Mouse (Mus musculus) kidney, embryonic 15.5 days (tissue): ENCODE data around the gene Ncbp2. TPM values are rescaled to one million over a fixed set of nuclear protein-coding genes. Genes with fewer than 3 reads are reported as not detected.
"Not testable (repeated sequence)": the region's sequence is repeated elsewhere in the genome, so short reads cannot be mapped to it uniquely, and the experiment has no call there.

Experiments used
- ATAC-seq: fragments of 200-750 bp; cut with Nextera tagmentation; replicated peaks from 2 replicates; pipeline ENCODE4 v1.8.0; 2017; ENCODE audit warnings: moderate TSS enrichment; ENCODE audit not compliant: low FRiP score
- H3K27ac ChIP-seq: fragments of 300-500 bp; sonication (generic); 2 replicates; pipeline ENCODE4 v1.5.1; 2015; ENCODE audit warnings: mild to moderate bottlenecking, inconsistent platforms
- H3K27me3 ChIP-seq: fragments of 300-500 bp; sonication (generic); 2 replicates; pipeline ENCODE4 v1.6.1; 2015; ENCODE audit warnings: inconsistent platforms
- H3K36me3 ChIP-seq: fragments of 300-500 bp; sonication (generic); 2 replicates; pipeline ENCODE4 v1.6.1; 2015; ENCODE audit warnings: inconsistent platforms
- H3K4me1 ChIP-seq: fragments of 300-500 bp; sonication (generic); 2 replicates; pipeline ENCODE4 v1.6.1; 2015; ENCODE audit warnings: inconsistent platforms
- H3K4me2 ChIP-seq: fragments of 300-500 bp; sonication (generic); 2 replicates; pipeline ENCODE4 v1.6.1; 2015; ENCODE audit warnings: moderate library complexity, mild to moderate bottlenecking, inconsistent platforms
- H3K4me3 ChIP-seq: fragments of 300-500 bp; sonication (generic); replicated peaks from 2 replicates; pipeline ENCODE4 v1.5.1; 2015; ENCODE audit warnings: mild to moderate bottlenecking, inconsistent platforms
- H3K9ac ChIP-seq: fragments of 300-500 bp; sonication (generic); 2 replicates; pipeline ENCODE4 v1.6.1; 2015; ENCODE audit warnings: mild to moderate bottlenecking, inconsistent platforms
- H3K9me3 ChIP-seq: fragments of 300-500 bp; sonication (generic); replicated peaks from 2 replicates; pipeline ENCODE4 v1.6.1; 2016; ENCODE audit warnings: inconsistent platforms
- WGBS: fragments of 180-500 bp; shearing (Covaris S2); methylation state at CpG from one replicate; pipeline ENCODE4 v1.1.7; 2015; ENCODE audit warnings: mixed read lengths; 5-methylcytosine and 5-hydroxymethylcytosine counted together
- polyA plus RNA-seq: library from polyadenylated mRNA; unstranded; fragments of >200 nt; fragmentation: Nextera tagmentation; extraction: Ambion mirVana; gene quantifications from 2 replicates; pipeline ENCODE4 v1.2.1, GENCODE M21; 2015

Ncbp2 gene
- polyA plus RNA-seq, 1 experiment from 2014 or later = 110 TPM

DNA sequence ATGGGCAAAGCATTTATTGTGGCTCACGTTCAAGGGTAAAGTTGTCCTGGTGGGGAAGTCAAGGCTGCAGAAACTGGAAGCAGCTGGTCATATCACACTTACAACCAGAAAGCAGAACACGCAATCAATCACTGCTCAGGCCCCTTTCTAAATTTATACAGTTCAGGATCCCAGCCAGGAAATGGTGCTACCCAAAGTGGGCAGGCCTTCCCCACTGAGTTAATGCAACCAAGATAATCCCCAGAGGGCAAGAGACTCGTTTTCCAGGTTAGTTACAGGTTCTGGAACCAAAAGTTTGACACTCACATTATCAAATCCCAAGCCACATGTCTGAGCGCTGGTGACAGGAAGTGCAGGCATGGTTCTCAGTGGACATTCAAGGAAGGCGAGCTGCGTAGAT is 9.5 kb upstream of the Ncbp2 start:
- no peak overlapping the region for H3K27ac ChIP-seq
- H3K4me3 ChIP-seq = no peak overlapping the region
- H3K9me3 ChIP-seq = no peaks in the 10 kb centered on the region
- no peak overlapping the region for H3K9ac ChIP-seq
- H3K36me3 ChIP-seq = no peaks in the 10 kb centered on the region
- 69% methylated on average over 6 of the region's 6 CpGs for WGBS
- H3K27me3 ChIP-seq = peaks cover 30% of the 10 kb centered on the region
- peaks cover 19% of the 10 kb centered on the region for H3K4me1 ChIP-seq
- ATAC-seq = no peak
- no peak overlapping the region for H3K4me2 ChIP-seq

DNA sequence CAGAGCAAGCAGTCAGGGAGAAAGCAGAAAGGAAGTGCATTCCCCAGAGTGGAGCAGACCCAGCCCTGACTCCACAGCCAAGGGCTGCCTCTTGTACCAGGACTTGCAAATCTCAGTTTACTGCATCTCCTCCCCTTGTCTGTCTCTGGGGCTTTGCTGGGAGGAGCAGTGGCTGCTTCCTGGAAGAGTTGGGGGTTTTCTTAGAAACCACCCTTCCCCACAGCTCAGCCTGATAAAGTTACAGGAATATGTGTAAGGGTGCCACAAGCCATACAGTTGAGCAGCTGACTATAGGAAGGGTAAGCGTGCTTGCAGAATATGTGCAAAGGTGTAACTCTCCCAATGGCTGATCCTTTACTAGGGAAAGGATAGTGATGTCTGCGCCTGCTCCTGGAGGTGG is 7.7 kb upstream of the Ncbp2 start:
- no peak for ATAC-seq
- peaks cover 12% of the 10 kb centered on the region for H3K4me1 ChIP-seq
- WGBS = 62% methylated on average over 2 of the region's 2 CpGs

DNA sequence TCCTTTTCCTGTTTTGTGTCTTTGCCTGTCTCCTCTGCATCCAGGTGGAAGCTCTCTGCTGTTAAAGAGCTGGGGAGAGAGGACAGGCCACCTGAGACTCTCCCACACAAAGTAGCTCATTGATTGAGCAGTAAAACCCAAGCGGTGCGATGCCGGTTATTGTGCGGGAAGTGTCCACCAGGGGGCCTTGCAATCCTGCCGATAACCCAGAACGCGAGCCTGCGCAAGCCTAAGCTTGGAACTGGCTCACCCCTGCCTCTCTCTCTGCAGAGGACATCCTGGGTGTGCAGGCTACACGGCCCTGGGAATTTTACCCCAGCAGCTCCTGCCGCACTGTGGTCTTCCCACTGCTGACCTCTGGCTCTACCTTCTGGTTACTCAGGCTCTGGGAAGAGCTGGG is 4.3 kb upstream of the Ncbp2 start:
- H3K4me3 ChIP-seq = no peak overlapping the region
- no peaks in the 10 kb centered on the region for H3K27me3 ChIP-seq
- no peak overlapping the region for H3K4me2 ChIP-seq
- 0 out of 2 replicates have a peak, but pooled peaks cover 8% of the 10 kb centered on the region for H3K36me3 ChIP-seq
- H3K27ac ChIP-seq = no peak overlapping the region
- 3% methylated on average over 10 of the region's 10 CpGs for WGBS
- no peaks in the 10 kb centered on the region for H3K9me3 ChIP-seq
- H3K9ac ChIP-seq = no peak overlapping the region
- ATAC-seq = 0 out of 2 replicates have a peak, but pooled peaks have one; percentile 42
- H3K4me1 ChIP-seq = peaks cover 25% of the 10 kb centered on the region

More for the DNA sequence above, 7.7 kb upstream of the Ncbp2 start:
- peaks cover 13% of the 10 kb centered on the region for H3K27me3 ChIP-seq
- H3K4me2 ChIP-seq = no peak overlapping the region
- no peaks in the 10 kb centered on the region for H3K9me3 ChIP-seq
- H3K27ac ChIP-seq = no peak overlapping the region
- no peak overlapping the region for H3K9ac ChIP-seq
- 0 out of 2 replicates have a peak, but pooled peaks cover 8% of the 10 kb centered on the region for H3K36me3 ChIP-seq
- no peak overlapping the region for H3K4me3 ChIP-seq

DNA sequence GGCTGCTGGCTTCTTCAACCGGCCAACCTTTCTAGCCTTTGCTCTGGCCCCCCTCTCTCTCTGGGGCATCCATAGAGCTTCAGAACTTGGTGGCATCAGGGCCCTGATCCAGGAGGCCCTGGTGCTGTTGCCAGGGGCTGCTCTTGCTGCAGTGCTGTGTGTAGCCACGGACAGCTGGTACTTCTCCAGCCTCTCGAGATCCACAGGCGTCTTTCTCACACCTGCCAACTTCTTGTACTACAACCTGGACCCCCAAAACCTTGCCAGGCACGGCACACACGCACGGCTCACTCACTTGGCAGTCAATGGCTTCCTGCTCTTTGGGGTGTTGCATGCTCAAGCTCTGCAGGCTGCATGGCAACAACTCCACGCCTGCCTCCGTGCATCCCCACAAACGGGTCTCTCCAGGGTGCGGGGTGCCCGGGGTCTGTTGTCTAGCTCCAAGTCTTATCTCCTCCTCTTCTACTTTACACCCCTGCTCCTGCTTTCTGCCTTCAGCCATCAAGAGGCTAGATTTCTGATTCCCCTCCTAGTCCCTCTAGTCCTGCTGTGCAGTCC is 3.5 kb upstream of the Ncbp2 start:
- Histone ChIP-seq H3K36me3 (0 out of 2 replicates have a peak, but pooled peaks cover 8% of the 10 kb centered on the region), H3K4me3 (no peak overlapping the region), H3K4me1 (peaks cover 32% of the 10 kb centered on the region), H3K9ac (no peak overlapping the region), H3K9me3 (no peaks in the 10 kb centered on the region), H3K4me2 (no peak overlapping the region), H3K27me3 (no peaks in the 10 kb centered on the region), H3K27ac (no peak overlapping the region)
- WGBS = 90% methylated on average over 12 of the region's 12 CpGs
- no peak for ATAC-seq

DNA sequence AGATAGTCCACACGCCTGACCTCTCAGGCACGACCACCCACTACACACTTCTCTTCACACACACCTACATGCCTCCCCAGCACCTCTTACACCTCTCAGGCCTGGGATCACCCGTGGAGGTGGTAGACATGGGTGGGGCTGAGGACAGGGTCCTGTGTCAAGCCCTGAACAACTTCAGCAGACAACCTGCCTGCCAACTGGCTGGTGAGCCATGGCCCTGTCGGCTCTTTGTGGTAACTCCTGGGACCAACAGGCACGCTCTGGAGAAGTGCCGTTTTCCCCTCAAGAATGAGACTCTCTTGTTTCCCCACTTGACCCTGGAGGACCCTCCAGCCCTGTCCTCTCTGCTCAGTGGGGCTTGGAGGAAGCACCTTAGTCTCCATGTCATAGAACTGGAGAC is 2.9 kb upstream of the Ncbp2 start:
- Histone ChIP-seq H3K27me3 (no peaks in the 10 kb centered on the region), H3K4me1 (peaks cover 32% of the 10 kb centered on the region), H3K4me3 (no peak overlapping the region), H3K9ac (no peak overlapping the region), H3K4me2 (no peak overlapping the region), H3K9me3 (no peaks in the 10 kb centered on the region), H3K27ac (no peak overlapping the region), H3K36me3 (0 out of 2 replicates have a peak, but pooled peaks cover 8% of the 10 kb centered on the region)
- WGBS = 88% methylated on average over 6 of the region's 6 CpGs
- ATAC-seq = no peak

DNA sequence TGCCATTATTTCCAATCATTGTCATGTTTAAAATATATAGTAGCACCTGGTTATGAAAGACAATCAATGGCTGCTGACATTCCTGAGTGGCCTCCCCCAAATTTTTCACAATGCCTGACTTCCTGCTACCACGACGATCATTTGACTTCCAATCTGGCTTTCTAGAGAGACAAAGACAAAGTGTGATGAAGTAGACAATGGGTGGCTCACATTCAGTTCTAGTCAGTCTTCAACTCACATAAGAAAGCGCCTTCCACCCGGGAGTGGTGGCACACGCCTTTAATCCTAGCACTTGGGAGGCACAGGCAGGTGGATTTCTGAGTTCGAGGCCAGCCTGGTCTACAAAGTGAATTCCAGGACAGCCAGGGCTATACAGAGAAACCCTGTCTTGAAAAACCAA is 2.3 kb upstream of the Ncbp2 start:
- 89% methylated on average over 6 of the region's 6 CpGs for WGBS
- peaks cover 13% of the 10 kb centered on the region for H3K36me3 ChIP-seq
- peaks cover 32% of the 10 kb centered on the region for H3K4me1 ChIP-seq
- H3K27me3 ChIP-seq, H3K27ac ChIP-seq, H3K9ac ChIP-seq, H3K9me3 ChIP-seq, H3K4me2 ChIP-seq, ATAC-seq, H3K4me3 ChIP-seq: not testable (repeated sequence)

DNA sequence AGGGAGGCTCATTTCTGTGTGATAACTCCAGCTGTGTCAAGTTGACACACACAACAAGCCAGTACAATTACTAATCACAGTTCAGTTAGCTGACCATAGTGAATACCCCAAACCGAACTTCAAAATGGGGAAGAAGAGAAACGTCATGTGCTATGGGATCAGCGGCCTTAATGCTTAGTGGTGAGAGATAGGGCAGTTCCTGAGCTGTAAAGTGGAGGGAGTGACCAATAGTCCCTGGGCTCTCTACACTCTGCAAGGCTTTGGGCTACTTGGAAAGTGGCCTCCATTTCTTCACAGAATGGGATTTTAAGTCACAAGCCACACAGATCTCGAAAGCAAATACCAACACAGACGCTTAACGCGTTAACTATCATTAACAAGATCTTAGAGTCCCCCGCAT is 980 bp upstream of the Ncbp2 start:
- no peak for ATAC-seq
- Histone ChIP-seq H3K27ac (0 out of 2 replicates have a peak overlapping the region, but pooled peaks have one; percentile 93), H3K27me3 (no peaks in the 10 kb centered on the region), H3K4me3 (peak overlapping the region; percentile 96), H3K4me1 (peaks cover 32% of the 10 kb centered on the region), H3K9ac (peak overlapping the region; percentile 93), H3K4me2 (peak overlapping the region; percentile 75), H3K9me3 (no peaks in the 10 kb centered on the region), H3K36me3 (peaks cover 24% of the 10 kb centered on the region)
- WGBS = 29% methylated on average over 8 of the region's 8 CpGs

DNA sequence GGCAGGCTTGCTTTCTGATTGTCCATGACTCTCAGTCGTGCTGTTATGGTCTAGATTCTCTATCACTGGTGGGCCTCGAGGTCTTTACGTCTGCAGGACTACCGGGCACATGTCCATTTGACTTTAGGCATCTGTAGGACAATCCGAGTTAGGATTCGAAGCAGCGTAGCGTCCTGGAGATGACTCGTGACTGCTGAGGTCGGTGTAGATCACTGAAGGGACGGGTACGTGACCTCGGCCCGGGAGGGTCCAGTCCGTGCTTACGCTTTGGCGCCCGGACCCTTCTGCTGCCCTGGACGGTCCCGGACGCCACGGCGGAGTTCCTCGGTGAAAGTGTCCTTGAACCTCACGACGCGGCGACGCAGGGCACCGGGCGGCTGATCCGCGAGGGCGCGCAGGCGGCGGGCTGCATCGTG is 404 bp upstream of the Ncbp2 start:
- Histone ChIP-seq H3K4me2 (peak overlapping the region; percentile 75), H3K27me3 (no peaks in the 10 kb centered on the region), H3K27ac (peak overlapping the region; percentile 93), H3K36me3 (peaks cover 28% of the 10 kb centered on the region), H3K4me3 (peak overlapping the region; percentile 96), H3K4me1 (peaks cover 32% of the 10 kb centered on the region), H3K9ac (peak overlapping the region; percentile 93), H3K9me3 (no peaks in the 10 kb centered on the region)
- peak; percentile 64; the same call in 1 of the 2 replicates for ATAC-seq
- under 1% methylated on average over 38 of the region's 38 CpGs for WGBS

DNA sequence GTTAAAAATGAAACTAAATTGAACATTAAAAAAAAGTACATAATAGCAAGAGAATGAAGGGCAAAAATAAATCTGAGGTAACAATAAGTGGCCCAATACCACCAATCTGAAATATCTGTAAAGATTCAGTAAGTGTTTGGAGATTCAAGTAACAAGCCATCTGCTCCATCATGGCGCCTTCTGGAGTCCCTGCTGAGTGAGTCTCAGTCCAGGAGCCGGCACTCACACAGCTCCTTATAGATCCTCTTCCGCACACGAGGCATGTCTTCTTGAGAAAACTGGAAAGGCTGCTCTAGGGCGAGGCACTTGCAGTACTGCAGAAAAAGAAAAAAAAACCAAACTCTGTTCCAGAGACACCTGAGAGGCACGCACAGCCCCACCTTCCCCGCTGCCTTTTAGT is 14.9 kb downstream of the Ncbp2 start:
- peaks cover 88% of the 10 kb centered on the region for H3K36me3 ChIP-seq

DNA sequence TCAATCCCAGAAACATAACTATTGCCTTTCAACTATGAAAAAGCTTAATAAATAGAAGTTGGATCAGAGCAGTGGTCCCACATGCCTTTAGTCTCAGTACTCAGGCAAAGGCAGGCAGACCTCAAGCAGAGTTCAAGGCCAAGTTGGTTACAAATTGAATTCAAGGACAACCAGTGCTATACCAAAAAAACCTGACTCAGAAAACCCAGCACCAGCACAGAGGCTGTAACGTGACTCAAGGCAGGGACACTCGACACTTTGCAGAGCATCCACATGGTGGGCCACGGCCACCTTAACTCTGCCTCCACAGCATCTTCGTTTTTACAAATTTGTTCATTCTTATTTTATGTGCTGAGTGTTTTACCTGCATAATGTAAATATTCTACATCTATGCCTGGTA is 26.9 kb downstream of the Ncbp2 start:
- no peak for ATAC-seq
- H3K27me3 ChIP-seq = no peaks in the 10 kb centered on the region
- no peak overlapping the region for H3K4me2 ChIP-seq
- H3K9me3 ChIP-seq = no peaks in the 10 kb centered on the region
- H3K9ac ChIP-seq = no peak overlapping the region
- H3K36me3 ChIP-seq = peaks cover 75% of the 10 kb centered on the region
- 89% methylated on average over 4 of the region's 4 CpGs for WGBS
- H3K4me1 ChIP-seq = no peaks in the 10 kb centered on the region
- H3K27ac ChIP-seq = no peak overlapping the region
- no peak overlapping the region for H3K4me3 ChIP-seq

More for the DNA sequence above, 14.9 kb downstream of the Ncbp2 start:
- Histone ChIP-seq H3K4me1 (no peaks in the 10 kb centered on the region), H3K27ac (no peak overlapping the region), H3K4me3 (no peak overlapping the region), H3K9ac (no peak overlapping the region), H3K4me2 (no peak overlapping the region), H3K27me3 (no peaks in the 10 kb centered on the region), H3K9me3 (no peaks in the 10 kb centered on the region)
- 93% methylated on average over 7 of the region's 7 CpGs for WGBS
- ATAC-seq = no peak

DNA sequence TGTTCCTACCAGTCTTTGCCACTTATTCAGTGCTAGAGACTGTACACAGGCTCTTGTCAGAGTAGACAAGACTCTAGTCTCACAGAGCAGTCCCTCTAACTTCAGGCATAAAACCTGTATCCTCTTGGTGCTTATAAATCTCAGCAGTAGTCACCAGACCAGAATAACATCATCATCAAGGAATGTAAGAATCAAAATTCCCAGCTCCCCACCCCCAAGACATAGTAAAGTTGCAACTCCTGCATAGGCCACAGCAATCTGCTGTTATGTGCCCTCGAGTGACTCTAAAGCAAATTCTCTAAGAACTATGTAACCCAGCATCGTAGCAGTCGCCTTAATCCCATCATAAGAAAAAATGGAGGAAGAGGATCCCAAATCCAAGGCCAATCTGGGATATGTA is 31.2 kb downstream of the Ncbp2 start:
- Histone ChIP-seq H3K4me3 (no peak overlapping the region), H3K27me3 (no peaks in the 10 kb centered on the region), H3K9me3 (no peaks in the 10 kb centered on the region), H3K9ac (no peak overlapping the region), H3K4me2 (no peak overlapping the region), H3K4me1 (no peaks in the 10 kb centered on the region), H3K27ac (no peak overlapping the region), H3K36me3 (peaks cover 69% of the 10 kb centered on the region)
- ATAC-seq = no peak
- WGBS = 92% methylated on average over 3 of the region's 3 CpGs

DNA sequence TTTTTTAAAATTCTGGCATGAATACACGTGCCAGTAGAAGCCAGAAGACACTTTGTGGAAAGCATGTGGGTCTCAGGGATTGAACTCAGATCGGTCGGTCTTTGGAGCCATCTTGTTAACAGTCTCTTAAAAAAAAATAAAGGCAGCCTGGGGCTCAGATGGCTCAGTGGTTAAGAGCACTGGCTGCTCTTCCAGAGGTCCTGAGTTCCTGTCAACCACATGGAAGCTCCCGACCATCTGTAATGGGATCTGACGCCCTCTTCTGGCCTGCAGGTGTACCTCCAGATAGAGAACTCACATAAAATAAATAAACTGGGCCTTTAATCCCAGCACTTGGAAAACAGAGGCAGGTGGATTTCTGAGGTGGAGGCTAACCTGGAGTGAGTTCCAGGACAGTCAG is 32.6 kb downstream of the Ncbp2 start:
- H3K27ac ChIP-seq = no peak overlapping the region
- no peak overlapping the region for H3K4me3 ChIP-seq
- H3K9ac ChIP-seq = no peak overlapping the region
- WGBS = 79% methylated on average over 5 of the region's 5 CpGs
- no peak for ATAC-seq
- no peaks in the 10 kb centered on the region for H3K4me1 ChIP-seq
- H3K36me3 ChIP-seq = peaks cover 66% of the 10 kb centered on the region
- no peaks in the 10 kb centered on the region for H3K27me3 ChIP-seq
- H3K4me2 ChIP-seq = no peak overlapping the region
- no peaks in the 10 kb centered on the region for H3K9me3 ChIP-seq

DNA sequence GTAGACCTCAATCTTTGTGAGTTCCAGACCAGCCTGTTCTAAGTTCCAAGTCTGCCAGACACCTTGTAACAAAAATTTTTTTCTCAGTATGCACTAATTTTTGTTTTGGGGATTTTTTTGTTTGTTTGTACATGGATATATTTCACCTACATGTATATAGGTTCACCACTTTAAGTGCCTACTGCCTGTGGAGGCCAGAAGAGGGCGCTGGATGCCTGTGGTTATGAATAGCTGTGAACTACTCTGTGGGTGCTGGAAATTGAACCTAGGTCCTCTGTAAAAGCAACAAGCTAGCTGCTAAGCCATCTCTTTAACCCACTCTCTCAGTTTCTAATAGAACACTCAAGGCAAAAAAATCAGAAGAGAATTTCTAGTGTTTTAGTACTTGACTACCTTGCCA is 43.7 kb downstream of the Ncbp2 start:
- 63% methylated on average over 1 of the region's 1 CpGs for WGBS
- Histone ChIP-seq H3K9me3 (no peaks in the 10 kb centered on the region), H3K4me2 (no peak overlapping the region), H3K9ac (no peak overlapping the region), H3K36me3 (peaks cover 56% of the 10 kb centered on the region), H3K4me3 (no peak overlapping the region), H3K27me3 (no peaks in the 10 kb centered on the region), H3K27ac (no peak overlapping the region), H3K4me1 (no peaks in the 10 kb centered on the region)
- ATAC-seq = no peak
